Mouse (Mus musculus) ES-E14 (cell line): ENCODE data around the gene Vmn2r7.
"Not testable (repeated sequence)": the region's sequence is repeated elsewhere in the genome, so short reads cannot be mapped to it uniquely, and the experiment has no call there.

Experiments
- CHD2 ChIP-seq: IDR thresholded peaks from 2 replicates; pipeline ENCODE4 v1.6.1; 2014; ENCODE audit warnings: mild to moderate bottlenecking, low read depth, low read length, inconsistent platforms
- HCFC1 ChIP-seq: IDR thresholded peaks from 2 replicates; pipeline ENCODE4 v1.6.1; 2012; ENCODE audit warnings: low read length, inconsistent platforms, borderline replicate concordance; ENCODE audit not compliant: insufficient read depth
- MAFK ChIP-seq: IDR thresholded peaks from 2 replicates; pipeline ENCODE4 v1.6.1; 2014; ENCODE audit warnings: mild to moderate bottlenecking, low read depth, low read length, inconsistent platforms; ENCODE audit not compliant: insufficient read depth
- ZC3H11A ChIP-seq: IDR thresholded peaks from 2 replicates; pipeline ENCODE4 v1.6.1; 2012; ENCODE audit warnings: low read depth, mild to moderate bottlenecking, inconsistent platforms, low read length, borderline replicate concordance
- ZNF384 ChIP-seq: IDR thresholded peaks from 2 replicates; pipeline ENCODE4 v1.6.1; 2012; ENCODE audit warnings: low read depth, low read length, inconsistent platforms

DNA sequence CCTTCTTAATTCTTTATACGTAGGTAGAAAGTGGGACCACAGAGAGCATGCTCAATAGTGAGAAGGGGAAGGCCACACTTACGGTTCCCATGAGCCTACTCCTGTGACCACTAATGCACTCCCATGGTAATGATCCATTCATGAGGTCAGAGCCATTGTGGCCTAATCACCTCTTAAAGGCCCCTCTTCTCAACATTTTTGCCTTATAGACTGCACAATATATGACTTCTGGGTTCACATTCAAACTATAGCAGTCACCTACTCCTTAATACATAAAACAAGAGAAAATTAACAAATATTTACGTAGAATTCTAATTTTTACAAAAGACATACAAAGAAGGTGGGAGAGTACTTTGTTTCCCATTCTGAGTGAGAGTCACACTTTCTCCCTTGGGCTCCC is at the start of gene Vmn2r7:
- TF ChIP-seq HCFC1, ZC3H11A, ZNF384, MAFK, CHD2: not testable (repeated sequence)
